Mouse (Mus musculus): ENCODE results near the gene Slc5a5. TPM values are rescaled to one million over a fixed set of nuclear protein-coding genes. Genes with fewer than 3 reads are reported as not detected.

The Slc5a5 gene
- polyA plus RNA-seq, 1 experiment, result 3.0 TPM

DNA sequence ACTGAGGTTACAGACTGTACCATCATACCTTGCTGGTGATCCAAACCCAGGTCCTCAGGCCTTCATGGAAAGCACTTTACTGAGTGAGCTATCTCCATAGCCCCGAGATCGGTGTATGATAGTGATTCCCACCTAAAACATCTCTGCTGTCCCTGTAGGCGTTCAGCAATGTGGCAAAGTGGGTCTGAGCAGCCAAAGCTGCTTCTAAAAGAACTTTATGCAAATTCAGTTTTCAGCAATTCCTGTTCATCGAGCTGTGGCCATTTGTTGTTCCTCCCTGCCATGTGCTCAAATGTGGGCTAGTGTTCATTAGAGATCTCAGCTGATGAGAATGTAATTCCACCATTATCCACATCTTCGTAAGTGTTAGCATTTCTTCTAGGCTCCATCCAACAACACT lies 33.8 kb upstream of the Slc5a5 start:
- Histone ChIP-seq H3K79me2 (ENCODE audit: control insufficient read depth, insufficient read depth) (no peaks in the 10 kb centered on the region), H3K4me3 (no peak overlapping the region), H3K36me3 (ENCODE audit: control insufficient read depth, insufficient read depth) (no peaks in the 10 kb centered on the region), H3ac (ENCODE audit: control insufficient read depth, insufficient read length) (no peak overlapping the region), H3K27me3 (ENCODE audit: control insufficient read depth, insufficient read depth, insufficient read length) (no peaks in the 10 kb centered on the region), H3K4me2 (ENCODE audit: low read depth) (no peak overlapping the region)
- TF ChIP-seq E2F4 (IDR thresholded peaks at IDR 0.05; ENCODE audit: insufficient read depth), result no peak
- no peak for TF ChIP-seq POLR2AphosphoS2 (IDR thresholded peaks at IDR 0.05; ENCODE audit: insufficient read length, low read depth)
- TF ChIP-seq MYOD1 (IDR thresholded peaks at IDR 0.05; ENCODE audit: control insufficient read depth in 1 of 3, insufficient read length in 2 of 3, low read depth in 2 of 3), result no peak
- no peak for TF ChIP-seq REST (IDR thresholded peaks at IDR 0.05; ENCODE audit: insufficient read depth, insufficient read length)
- no peak for TF ChIP-seq SRF (IDR thresholded peaks at IDR 0.05; ENCODE audit: control insufficient read depth, insufficient read length, low read depth)
- TF ChIP-seq POLR2A (IDR thresholded peaks at IDR 0.05; ENCODE audit: insufficient read length, low read depth), result no peak
- no peak for TF ChIP-seq MAX (IDR thresholded peaks at IDR 0.05; ENCODE audit: low read depth)
- TF ChIP-seq MYOG (IDR thresholded peaks at IDR 0.05; ENCODE audit: control insufficient read depth in 1 of 3, insufficient read depth in 1 of 3, insufficient read length in 2 of 3, low read depth in 2 of 3), result no peak
- TF ChIP-seq TCF12 (IDR thresholded peaks at IDR 0.05; ENCODE audit: insufficient read depth, poor library complexity, severe bottlenecking), result no peak
- TF ChIP-seq USF1 (IDR thresholded peaks at IDR 0.05; ENCODE audit: low read depth), result no peak
- no peak for TF ChIP-seq CEBPB (IDR thresholded peaks at IDR 0.05; ENCODE audit: insufficient read depth, poor library complexity, severe bottlenecking)
- TF ChIP-seq TCF3 (IDR thresholded peaks at IDR 0.05; ENCODE audit: insufficient read length, low read depth), result no peak

DNA sequence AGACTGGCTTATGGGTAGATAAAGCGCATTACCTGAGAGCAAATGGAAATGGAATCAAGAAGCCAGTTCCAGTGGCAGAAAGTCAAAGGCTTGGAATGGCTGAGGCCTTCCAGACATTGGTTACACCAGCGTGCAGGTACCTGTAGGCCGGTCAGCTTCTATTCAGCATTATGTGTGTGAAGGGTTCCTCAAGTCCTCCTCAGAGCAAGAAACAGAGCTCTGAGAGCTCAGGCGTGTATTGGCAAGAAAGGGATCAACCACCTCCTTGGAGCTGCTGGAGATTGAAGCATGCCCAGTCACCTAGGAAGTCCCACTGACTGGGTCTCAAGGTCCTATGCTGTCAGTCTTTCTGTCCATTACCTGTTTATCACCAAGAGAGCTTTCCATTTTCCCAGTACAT lies 33.2 kb upstream of the Slc5a5 start:
- TF ChIP-seq USF1 (IDR thresholded peaks at IDR 0.05; ENCODE audit: low read depth) (no peak), CEBPB (IDR thresholded peaks at IDR 0.05; ENCODE audit: insufficient read depth, poor library complexity, severe bottlenecking) (no peak), SRF (IDR thresholded peaks at IDR 0.05; ENCODE audit: control insufficient read depth, insufficient read length, low read depth) (no peak), REST (IDR thresholded peaks at IDR 0.05; ENCODE audit: insufficient read depth, insufficient read length) (no peak), MYOD1 (IDR thresholded peaks at IDR 0.05; ENCODE audit: control insufficient read depth in 1 of 3, insufficient read length in 2 of 3, low read depth in 2 of 3) (no peak), POLR2A (IDR thresholded peaks at IDR 0.05; ENCODE audit: insufficient read length, low read depth) (no peak), E2F4 (IDR thresholded peaks at IDR 0.05; ENCODE audit: insufficient read depth) (no peak), TCF3 (IDR thresholded peaks at IDR 0.05; ENCODE audit: insufficient read length, low read depth) (no peak), POLR2AphosphoS2 (IDR thresholded peaks at IDR 0.05; ENCODE audit: insufficient read length, low read depth) (no peak), MYOG (IDR thresholded peaks at IDR 0.05; ENCODE audit: control insufficient read depth in 1 of 3, insufficient read depth in 1 of 3, insufficient read length in 2 of 3, low read depth in 2 of 3) (no peak), TCF12 (IDR thresholded peaks at IDR 0.05; ENCODE audit: insufficient read depth, poor library complexity, severe bottlenecking) (no peak), MAX (IDR thresholded peaks at IDR 0.05; ENCODE audit: low read depth) (no peak)
- H3K4me2 ChIP-seq (ENCODE audit: low read depth), result no peak overlapping the region
- no peaks in the 10 kb centered on the region for H3K27me3 ChIP-seq (ENCODE audit: control insufficient read depth, insufficient read depth, insufficient read length)
- no peaks in the 10 kb centered on the region for H3K79me2 ChIP-seq (ENCODE audit: control insufficient read depth, insufficient read depth)
- H3K36me3 ChIP-seq (ENCODE audit: control insufficient read depth, insufficient read depth), result no peaks in the 10 kb centered on the region
- H3K4me3 ChIP-seq, result no peak overlapping the region
- H3ac ChIP-seq (ENCODE audit: control insufficient read depth, insufficient read length), result no peak overlapping the region

DNA sequence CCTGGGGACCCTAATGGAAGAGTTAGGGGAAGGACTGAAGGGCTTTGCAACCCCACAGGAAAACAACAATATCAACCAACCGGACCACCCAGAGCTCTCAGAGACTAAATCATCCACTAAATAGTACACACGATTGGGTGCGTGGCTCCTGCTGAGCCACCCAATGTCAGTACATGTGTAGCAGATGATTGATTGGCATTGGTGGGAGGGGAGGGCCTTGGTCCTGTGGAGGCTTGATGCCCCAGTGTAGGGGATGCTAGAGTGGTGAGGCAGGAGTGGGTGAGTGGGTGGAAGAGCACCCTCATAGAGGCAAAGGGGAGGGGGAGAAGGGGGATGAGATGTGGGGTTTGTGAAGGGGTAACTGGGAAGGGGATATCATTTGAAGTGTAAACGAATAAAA lies 31.6 kb upstream of the Slc5a5 start:
- TF ChIP-seq TCF12 (IDR thresholded peaks at IDR 0.05; ENCODE audit: insufficient read depth, poor library complexity, severe bottlenecking), result no peak
- H3K27me3 ChIP-seq (ENCODE audit: control insufficient read depth, insufficient read depth, insufficient read length), result no peaks in the 10 kb centered on the region
- H3K4me2 ChIP-seq (ENCODE audit: low read depth), result no peak overlapping the region
- no peak overlapping the region for H3ac ChIP-seq (ENCODE audit: control insufficient read depth, insufficient read length)
- no peaks in the 10 kb centered on the region for H3K79me2 ChIP-seq (ENCODE audit: control insufficient read depth, insufficient read depth)
- no peak overlapping the region for H3K4me3 ChIP-seq
- H3K36me3 ChIP-seq (ENCODE audit: control insufficient read depth, insufficient read depth), result no peaks in the 10 kb centered on the region

DNA sequence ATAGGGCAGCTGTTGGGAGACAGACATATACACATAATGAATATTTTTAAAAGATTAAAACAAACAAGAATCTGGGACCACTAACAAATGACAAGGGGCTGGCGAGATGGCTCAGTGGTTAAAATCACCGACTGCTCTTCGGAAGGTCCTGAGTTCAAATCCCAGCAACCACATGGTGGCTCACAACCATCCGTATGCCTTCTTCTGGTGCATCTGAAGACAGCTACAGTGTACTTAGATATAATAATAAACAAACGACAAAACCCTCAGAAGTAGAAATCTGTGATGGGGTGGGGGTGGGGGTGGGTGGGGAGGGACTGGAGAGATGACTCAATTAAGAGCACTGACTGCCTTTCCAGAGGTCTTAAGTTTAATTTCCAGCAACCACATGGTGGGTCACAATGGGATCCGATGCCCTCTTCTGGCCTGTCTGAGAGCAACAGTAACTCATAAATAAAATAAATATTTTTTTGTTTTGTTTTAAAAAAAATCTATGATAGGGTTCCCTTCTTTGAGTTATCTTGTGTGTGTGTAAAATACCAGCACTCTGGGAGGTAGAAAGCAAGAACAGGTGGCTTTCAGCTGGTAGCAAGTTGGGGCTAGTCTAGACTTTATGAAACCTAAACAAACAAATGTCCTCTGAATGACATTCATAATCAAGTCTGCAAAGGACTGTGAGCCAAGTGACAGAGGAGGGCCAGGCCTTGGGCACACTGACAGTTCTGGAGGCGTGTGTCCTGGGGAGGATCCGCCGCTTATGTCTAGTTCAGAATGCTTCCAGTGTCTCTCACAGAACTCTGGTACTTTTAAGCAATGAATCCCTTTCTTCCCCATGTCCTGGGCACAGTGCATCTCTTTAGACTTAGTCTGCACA lies 27.7 kb upstream of the Slc5a5 start:
- H3K79me2 ChIP-seq (ENCODE audit: control insufficient read depth, insufficient read depth), result no peaks in the 10 kb centered on the region
- no peak overlapping the region for H3ac ChIP-seq (ENCODE audit: control insufficient read depth, insufficient read length)
- H3K4me2 ChIP-seq (ENCODE audit: low read depth), result no peak overlapping the region
- H3K36me3 ChIP-seq (ENCODE audit: control insufficient read depth, insufficient read depth), result peaks cover 2% of the 10 kb centered on the region
- no peaks in the 10 kb centered on the region for H3K27me3 ChIP-seq (ENCODE audit: control insufficient read depth, insufficient read depth, insufficient read length)
- TF ChIP-seq REST (IDR thresholded peaks at IDR 0.05; ENCODE audit: insufficient read depth, insufficient read length) (no peak), POLR2AphosphoS2 (IDR thresholded peaks at IDR 0.05; ENCODE audit: insufficient read length, low read depth) (no peak), MAX (IDR thresholded peaks at IDR 0.05; ENCODE audit: low read depth) (no peak), TCF3 (IDR thresholded peaks at IDR 0.05; ENCODE audit: insufficient read length, low read depth) (no peak), USF1 (IDR thresholded peaks at IDR 0.05; ENCODE audit: low read depth) (no peak), SRF (IDR thresholded peaks at IDR 0.05; ENCODE audit: control insufficient read depth, insufficient read length, low read depth) (no peak), POLR2A (IDR thresholded peaks at IDR 0.05; ENCODE audit: insufficient read length, low read depth) (no peak), E2F4 (IDR thresholded peaks at IDR 0.05; ENCODE audit: insufficient read depth) (no peak)
- H3K4me3 ChIP-seq, result no peak overlapping the region

DNA sequence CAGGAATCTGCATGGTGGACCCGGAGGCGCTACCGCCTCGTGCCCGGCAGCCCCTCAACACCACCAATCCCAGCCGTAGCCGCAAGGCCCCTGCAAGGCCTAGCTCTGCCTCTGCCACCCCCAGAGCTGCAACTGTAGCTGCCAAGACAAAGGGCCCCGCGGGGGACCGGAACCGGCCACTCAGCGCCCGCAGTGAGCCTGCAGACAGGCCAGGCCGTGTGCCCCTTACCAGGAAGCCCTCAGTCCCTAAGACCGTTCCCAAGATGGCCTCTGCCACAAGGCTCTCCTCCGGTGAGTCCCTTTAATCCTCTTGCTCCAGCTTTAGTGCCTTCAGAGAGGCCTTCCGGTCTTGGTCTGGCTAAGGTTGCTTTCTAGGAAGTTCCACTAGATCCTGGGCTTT lies 22.1 kb upstream of the Slc5a5 start:
- peaks cover 6% of the 10 kb centered on the region for H3K36me3 ChIP-seq (ENCODE audit: control insufficient read depth, insufficient read depth)
- no peak overlapping the region for H3ac ChIP-seq (ENCODE audit: control insufficient read depth, insufficient read length)
- TF ChIP-seq REST (IDR thresholded peaks at IDR 0.05; ENCODE audit: insufficient read depth, insufficient read length), result no peak
- no peak for TF ChIP-seq POLR2A (IDR thresholded peaks at IDR 0.05; ENCODE audit: insufficient read length, low read depth)
- H3K27me3 ChIP-seq (ENCODE audit: control insufficient read depth, insufficient read depth, insufficient read length), result no peaks in the 10 kb centered on the region
- H3K4me2 ChIP-seq (ENCODE audit: low read depth), result no peak overlapping the region
- H3K4me3 ChIP-seq, result no peak overlapping the region
- peaks cover 7% of the 10 kb centered on the region for H3K79me2 ChIP-seq (ENCODE audit: control insufficient read depth, insufficient read depth)
